Mouse (Mus musculus): ENCODE results near the gene Mospd3. TPM values are rescaled to one million over a fixed set of nuclear protein-coding genes. Genes with fewer than 3 reads are reported as not detected.

Gene Mospd3
- total RNA-seq, 2 experiments from 2014 or later = 18.2 to 22.2 TPM

- intact Hi-C loops (cut with DNase I) = loop anchor here (5.0 kb wide), 1 partner anchor 73 kb away; no protein-coding TSS in a partner anchor
Observed at GRCm38 (mm10) chr5:137584976-137585375, 15.9 kb downstream of the Mospd3 start.

DNA sequence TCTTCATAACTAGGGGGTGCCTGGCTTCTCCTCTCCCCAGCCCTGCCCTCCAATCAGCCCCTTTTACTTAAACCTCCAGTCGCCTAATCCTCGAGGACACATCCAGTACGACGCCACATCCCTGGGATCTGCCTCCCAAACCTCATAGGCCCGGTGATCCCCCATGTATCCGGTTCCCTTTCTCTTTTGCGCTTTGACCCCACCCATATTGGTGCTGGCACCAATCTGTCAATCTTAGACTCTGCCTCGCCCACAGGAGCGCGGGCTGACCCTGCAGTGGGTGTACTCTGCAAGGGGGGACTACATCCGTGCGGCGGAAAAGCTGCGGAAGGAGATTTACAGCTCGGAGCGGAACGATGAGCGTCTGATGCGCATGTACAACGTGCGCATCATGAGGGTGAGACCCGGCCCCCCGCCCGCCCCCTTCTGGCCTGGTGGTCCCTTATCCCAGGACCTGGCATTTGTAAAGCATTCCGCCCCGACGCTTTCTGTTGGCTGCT is 17.1 kb downstream of the Mospd3 start:
- intact Hi-C loops (cut with DNase I) = loop anchor here (5.0 kb wide), 1 partner anchor 71 kb away; no protein-coding TSS in a partner anchor
- peak; percentile 40 to 49 for DNase-seq (ENCODE audit: low spot score in 2 of 2)

More at GRCm38 (mm10) chr5:137584976-137585375, 15.9 kb downstream of the Mospd3 start:
- DNase-seq (ENCODE audit: low spot score in 2 of 2) = peak; percentile 64 to 69

GRCm38 (mm10) chr5:137582702-137583101 is 18.2 kb downstream of the Mospd3 start:
- intact Hi-C loops (cut with DNase I) = loop anchor here (5.0 kb wide), 1 partner anchor 70 kb away; no protein-coding TSS in a partner anchor
- DNase-seq (ENCODE audit: low spot score in 2 of 2) = no peak

DNA sequence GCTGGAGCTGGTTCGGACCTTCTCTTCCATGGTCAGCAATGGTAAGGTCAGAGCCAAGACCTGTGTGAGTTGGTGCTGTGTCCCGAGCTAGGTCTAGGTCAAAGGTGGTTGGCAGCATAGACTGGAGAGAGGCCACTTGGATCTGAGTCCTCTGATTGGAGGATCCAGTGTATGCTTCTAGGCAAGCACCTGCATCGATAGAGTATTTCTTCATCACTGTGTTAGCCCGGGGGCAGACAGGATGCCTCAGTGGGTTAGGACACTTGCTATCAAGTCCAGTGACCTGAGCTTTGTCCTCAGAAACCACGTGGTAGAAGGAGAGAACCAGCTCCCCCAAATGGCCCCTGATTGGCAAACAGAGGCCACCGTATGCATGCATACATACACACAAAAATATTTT is 20.6 kb downstream of the Mospd3 start:
- intact Hi-C loops (cut with DNase I) = loop anchor here (5.0 kb wide), 1 partner anchor 68 kb away; no protein-coding TSS in a partner anchor
- DNase-seq (ENCODE audit: low spot score in 2 of 2) = no peak

- intact Hi-C loops (cut with DNase I) = no loop called here
- peak; percentile 52 to 68 for DNase-seq (ENCODE audit: low spot score in 2 of 2)
Observed at GRCm38 (mm10) chr5:137574470-137574901, 26.4 kb downstream of the Mospd3 start.

GRCm38 (mm10) chr5:137570691-137571586 is 29.9 kb downstream of the Mospd3 start:
- intact Hi-C loops (cut with DNase I) = no loop called here
- no peak for DNase-seq (ENCODE audit: low spot score in 2 of 2)

DNA sequence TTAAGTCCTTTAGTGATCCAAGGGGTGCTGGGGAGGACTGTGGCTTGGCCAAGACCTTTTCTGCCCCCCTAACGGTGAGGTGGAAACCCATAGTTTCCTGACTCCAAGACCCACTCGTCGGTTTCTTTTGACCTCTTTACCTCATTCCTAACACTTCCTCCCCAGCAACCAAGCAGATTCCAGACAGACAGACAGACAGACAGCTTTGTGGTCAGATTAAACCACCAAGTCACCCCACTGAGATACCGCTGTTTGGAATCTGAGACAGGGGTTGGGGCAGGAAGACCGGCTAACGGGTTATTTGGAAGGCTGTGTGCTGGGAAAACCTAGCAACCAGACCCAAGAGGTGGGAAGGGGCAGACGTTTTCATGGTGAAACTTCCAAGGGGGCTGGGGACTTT is 30.7 kb downstream of the Mospd3 start:
- intact Hi-C loops (cut with DNase I) = no loop called here
- no peak for DNase-seq (ENCODE audit: low spot score in 2 of 2)

GRCm38 (mm10) chr5:137569665-137570064 is 31.2 kb downstream of the Mospd3 start, which contains the start of gene Tfr2:
Tfr2 (plus strand) TSS chr5:137569840.
- no peak for DNase-seq (ENCODE audit: low spot score in 2 of 2)
- intact Hi-C loops (cut with DNase I) = no loop called here

DNA sequence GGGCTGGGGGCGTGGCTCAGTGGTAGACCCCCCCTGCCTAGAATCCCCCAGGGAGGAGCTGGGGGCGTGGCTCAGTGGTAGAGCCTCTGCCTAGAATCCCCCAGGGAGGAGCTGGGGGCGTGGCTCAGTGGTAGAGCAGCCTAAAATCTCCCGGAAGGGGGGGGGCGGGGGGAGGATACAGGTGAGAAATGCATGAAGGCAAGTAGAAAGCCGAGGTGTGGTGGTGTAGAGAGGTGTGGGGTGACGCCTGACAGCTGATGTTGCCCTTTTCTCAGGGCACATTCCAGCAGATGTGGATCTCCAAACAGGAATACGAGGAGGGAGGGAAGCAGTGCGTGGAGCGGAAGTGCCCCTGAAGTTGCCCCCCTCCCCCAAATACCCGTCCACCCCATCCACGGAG is 31.8 kb downstream of the Mospd3 start:
- DNase-seq (ENCODE audit: low spot score in 2 of 2) = no peak
- intact Hi-C loops (cut with DNase I) = no loop called here

- intact Hi-C loops (cut with DNase I) = no loop called here
- no peak for DNase-seq (ENCODE audit: low spot score in 2 of 2)
Observed at GRCm38 (mm10) chr5:137568223-137568798, 32.5 kb downstream of the Mospd3 start.

- no peak for DNase-seq (ENCODE audit: low spot score in 2 of 2)
- intact Hi-C loops (cut with DNase I) = no loop called here
Observed at GRCm38 (mm10) chr5:137566416-137566815, 34.4 kb downstream of the Mospd3 start.

DNA sequence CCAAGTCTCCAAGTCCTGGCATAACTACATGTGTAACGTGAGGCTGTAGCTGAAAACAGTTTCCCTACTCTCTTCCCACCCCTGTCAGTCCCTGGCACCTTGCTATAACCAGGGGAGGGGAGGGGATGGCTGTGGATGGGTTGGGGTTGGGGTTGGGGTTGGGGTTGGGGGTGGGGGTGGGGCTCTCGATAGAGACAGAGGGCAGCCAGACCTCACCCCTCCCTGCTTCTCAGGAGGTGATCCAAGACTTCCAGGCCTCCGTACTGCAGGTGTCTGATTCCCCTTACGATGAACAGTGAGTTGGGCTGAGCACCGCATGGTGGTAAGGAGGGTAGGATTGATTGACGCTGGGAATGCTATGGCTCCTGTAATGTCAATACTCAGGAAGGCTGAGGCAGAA is 35.1 kb downstream of the Mospd3 start:
- DNase-seq (ENCODE audit: low spot score in 2 of 2) = no peak
- intact Hi-C loops (cut with DNase I) = no loop called here

- intact Hi-C loops (cut with DNase I) = no loop called here
- DNase-seq (ENCODE audit: low spot score in 2 of 2) = peak; percentile 47 to 78
Observed at GRCm38 (mm10) chr5:137562965-137563364, 37.9 kb downstream of the Mospd3 start.

- intact Hi-C loops (cut with DNase I) = loop anchor here (1.0 kb wide), 1 partner anchor 28 kb away; the partner anchor contains the start of genes Epo and Gnb2
- peak; percentile 21 to 75 for DNase-seq (ENCODE audit: low spot score in 2 of 2)
Observed at GRCm38 (mm10) chr5:137561556-137561955, 39.3 kb downstream of the Mospd3 start.

DNA sequence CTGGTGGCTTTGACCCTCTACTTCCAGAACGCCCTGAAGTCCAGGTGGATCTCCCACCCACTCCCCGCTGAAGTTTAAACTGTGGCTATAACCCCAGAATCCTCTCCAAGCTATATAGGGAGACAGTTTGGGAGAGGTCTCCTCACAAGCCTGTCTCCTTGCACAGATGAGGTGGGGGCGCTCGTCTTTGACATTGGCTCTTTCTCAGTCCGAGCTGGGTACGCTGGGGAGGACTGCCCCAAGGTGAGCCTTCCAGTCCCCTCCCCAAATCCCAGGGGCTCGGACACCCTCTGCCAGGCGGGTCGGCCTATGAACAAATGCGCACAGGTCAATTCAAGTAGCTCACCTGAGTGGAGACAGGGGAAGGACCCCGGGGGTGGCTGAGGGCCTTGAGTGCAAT is 47.0 kb downstream of the Mospd3 start:
- intact Hi-C loops (cut with DNase I) = loop anchor here (1.0 kb wide), 1 partner anchor 21 kb away; the partner anchor contains the start of genes Epo and Gnb2
- no peak for DNase-seq (ENCODE audit: low spot score in 2 of 2)

DNA sequence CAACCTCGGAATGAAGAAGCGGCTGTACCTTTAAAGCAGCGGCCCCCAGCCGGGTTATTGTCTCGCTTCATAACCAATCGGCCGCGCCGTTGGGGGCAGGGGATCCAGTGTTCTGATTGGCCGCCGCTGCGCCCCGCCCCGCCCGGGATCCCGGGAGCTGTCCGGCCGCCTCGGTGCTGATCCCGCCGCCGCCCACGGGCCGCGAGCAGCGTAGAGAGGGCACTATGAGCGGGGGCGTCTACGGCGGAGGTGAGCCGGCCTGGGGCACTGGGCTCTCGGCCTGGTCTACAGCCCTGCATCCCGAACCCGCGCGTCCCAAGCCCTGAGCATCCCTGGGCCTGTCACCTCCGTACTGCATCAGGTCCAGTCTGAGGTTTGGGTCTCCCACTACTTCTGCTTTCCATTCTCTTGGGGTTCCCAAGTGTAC is 47.4 kb downstream of the Mospd3 start, which contains the start of gene Actl6b:
Gene Actl6b, plus strand, starts transcription at position 107 of the 427 bp plus-strand sequence.
- peak; percentile 91 to 95 for DNase-seq (ENCODE audit: low spot score in 2 of 2)
- intact Hi-C loops (cut with DNase I) = loop anchor here (1.0 kb wide), 1 partner anchor 20 kb away; the partner anchor contains the start of genes Epo and Gnb2

DNA sequence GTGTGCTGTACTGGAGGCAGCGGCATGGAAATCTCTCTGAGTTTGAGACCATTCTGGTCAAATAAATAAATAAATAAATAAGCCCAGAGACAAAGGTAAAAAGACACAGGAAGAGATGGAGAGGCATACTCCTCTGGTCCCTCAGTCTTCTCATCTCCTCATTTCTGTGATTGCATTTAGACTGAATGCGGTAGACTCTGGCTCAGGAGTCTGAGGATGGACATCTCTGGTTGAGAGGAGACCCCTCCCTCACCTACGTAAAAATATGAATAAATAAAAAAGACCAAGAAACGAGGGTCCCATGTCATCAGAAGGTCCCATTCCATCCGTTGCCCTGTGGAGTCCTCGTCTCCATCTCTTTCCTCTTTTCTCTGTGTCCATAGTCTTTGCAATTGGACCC is 47.9 kb downstream of the Mospd3 start:
- DNase-seq (ENCODE audit: low spot score in 2 of 2) = no peak
- intact Hi-C loops (cut with DNase I) = loop anchor here (1.0 kb wide), 1 partner anchor 20 kb away; the partner anchor contains the start of genes Epo and Gnb2

DNA sequence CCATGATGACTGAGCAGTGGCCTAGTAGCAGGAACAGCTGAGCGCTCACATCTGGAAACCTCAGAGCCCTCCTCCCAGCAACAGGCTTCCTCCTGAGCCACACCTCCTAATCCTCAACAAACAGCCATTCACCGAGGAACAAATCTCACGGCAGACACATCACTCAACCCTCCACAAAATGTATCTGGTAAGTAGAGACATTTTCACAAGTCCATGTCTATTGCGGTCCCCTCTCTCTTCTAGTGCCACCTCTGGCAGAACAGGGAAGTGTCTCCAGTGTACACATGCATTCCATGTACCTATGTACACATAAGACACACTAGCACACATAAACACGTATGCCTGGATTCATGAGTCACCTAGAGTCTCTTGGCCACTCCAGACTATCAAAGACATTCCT is 49.7 kb downstream of the Mospd3 start:
- intact Hi-C loops (cut with DNase I) = no loop called here
- DNase-seq (ENCODE audit: low spot score in 2 of 2) = no peak

DNA sequence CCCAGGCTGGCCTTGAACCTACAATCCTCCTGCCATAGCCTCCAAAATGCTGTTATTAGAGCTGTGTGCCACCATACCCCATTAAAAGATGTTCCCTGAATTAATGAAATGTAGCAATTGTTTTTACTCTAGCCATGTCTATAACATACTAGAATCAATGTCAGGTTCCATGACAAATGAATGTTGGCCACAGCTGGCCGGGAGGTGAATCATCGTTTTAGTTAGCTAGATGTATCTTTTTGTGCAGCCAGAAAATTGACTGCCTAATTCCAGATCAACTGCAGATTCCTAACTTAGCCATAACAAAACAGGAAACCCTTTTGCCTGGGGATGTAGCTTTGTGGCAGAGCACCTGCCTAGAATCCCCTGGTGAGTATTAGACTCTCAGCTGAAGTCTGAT is 51.0 kb downstream of the Mospd3 start:
- intact Hi-C loops (cut with DNase I) = no loop called here
- DNase-seq (ENCODE audit: low spot score in 2 of 2) = no peak
